Mouse (Mus musculus): ENCODE results near the gene Dpp6.

Dpp6 gene

GRCm38 (mm10) chr5:26969941-26970590, 153.1 kb downstream of the Dpp6 start:
- no peak for DNase-seq (ENCODE audit: low spot score)

GRCm38 (mm10) chr5:26973166-26973565, 156.2 kb downstream of the Dpp6 start:
- DNase-seq (ENCODE audit: low spot score): no peak

- no peak for DNase-seq (ENCODE audit: low spot score)
These were observed 162.3 kb downstream of the Dpp6 start for GRCm38 (mm10) chr5:26979348-26979747.

GRCm38 (mm10) chr5:26979755-26980154, 162.8 kb downstream of the Dpp6 start:
- DNase-seq (ENCODE audit: low spot score): no peak

GRCm38 (mm10) chr5:26985114-26985513, 168.1 kb downstream of the Dpp6 start:
- no peak for DNase-seq (ENCODE audit: low spot score)

GRCm38 (mm10) chr5:26991587-26991986, 174.6 kb downstream of the Dpp6 start:
- no peak for DNase-seq (ENCODE audit: low spot score)

GRCm38 (mm10) chr5:27003537-27003936, 186.5 kb downstream of the Dpp6 start:
- no peak for DNase-seq (ENCODE audit: low spot score)

- DNase-seq (ENCODE audit: low spot score): no peak
These were observed 192.2 kb downstream of the Dpp6 start for GRCm38 (mm10) chr5:27009157-27009556.

- no peak for DNase-seq (ENCODE audit: low spot score)
These were observed 193.6 kb downstream of the Dpp6 start for GRCm38 (mm10) chr5:27010582-27010981.

GRCm38 (mm10) chr5:27018314-27018956, 201.4 kb downstream of the Dpp6 start:
- no peak for DNase-seq (ENCODE audit: low spot score)

- no peak for DNase-seq (ENCODE audit: low spot score)
These were observed 211.6 kb downstream of the Dpp6 start for GRCm38 (mm10) chr5:27028611-27029010.

GRCm38 (mm10) chr5:27029784-27030183, 212.8 kb downstream of the Dpp6 start:
- DNase-seq (ENCODE audit: low spot score): no peak

GRCm38 (mm10) chr5:27034858-27035257, 217.9 kb downstream of the Dpp6 start:
- DNase-seq (ENCODE audit: low spot score): no peak

GRCm38 (mm10) chr5:27035291-27035690, 218.3 kb downstream of the Dpp6 start:
- DNase-seq (ENCODE audit: low spot score): no peak

- DNase-seq (ENCODE audit: low spot score): no peak
These were observed 218.9 kb downstream of the Dpp6 start for GRCm38 (mm10) chr5:27035891-27036290.

GRCm38 (mm10) chr5:27037796-27038195, 220.8 kb downstream of the Dpp6 start:
- DNase-seq (ENCODE audit: low spot score): no peak

GRCm38 (mm10) chr5:27048167-27048566, 231.2 kb downstream of the Dpp6 start:
- no peak for DNase-seq (ENCODE audit: low spot score)

GRCm38 (mm10) chr5:27048926-27049325, 231.9 kb downstream of the Dpp6 start:
- DNase-seq (ENCODE audit: low spot score): no peak

GRCm38 (mm10) chr5:27049341-27050091, 232.5 kb downstream of the Dpp6 start:
- no peak for DNase-seq (ENCODE audit: low spot score)

GRCm38 (mm10) chr5:27051250-27051649, 234.2 kb downstream of the Dpp6 start:
- DNase-seq (ENCODE audit: low spot score): no peak

GRCm38 (mm10) chr5:27052441-27052840, 235.4 kb downstream of the Dpp6 start:
- DNase-seq (ENCODE audit: low spot score): no peak

GRCm38 (mm10) chr5:27056436-27056835, 239.4 kb downstream of the Dpp6 start:
- DNase-seq (ENCODE audit: low spot score): no peak

- no peak for DNase-seq (ENCODE audit: low spot score)
These were observed 243.1 kb downstream of the Dpp6 start for GRCm38 (mm10) chr5:27060114-27060513.

Data from ovary, postnatal 36 days (tissue).